In genomic region chr12:92451110-92451818, GRCm38 (mm10) we compare ENCODE assay signal across 14 mouse cellular contexts.
"Had no signal": no experiment of that assay in that cellular context is flagged by ENCODE, and none has a peak within 500 bp of the region (broad histone marks: within the 10 kb centered on the region; RNA-seq: fewer than 3 reads in every experiment).

No protein-coding gene starts in this region.

- H3K27me3 ChIP-seq: liver, embryonic 15.5 days; neural tube, embryonic 13.5 days had no signal

- H3K4me2 ChIP-seq: liver, embryonic 11.5 days; liver, embryonic 15.5 days; neural tube, embryonic 13.5 days had no signal

- ATAC-seq: lung, postnatal 0 days had no signal

- H3K9ac ChIP-seq: liver, embryonic 15.5 days; neural tube, embryonic 13.5 days had no signal

- H3K9me3 ChIP-seq: limb, embryonic 10.5 days; liver, embryonic 15.5 days; neural tube, embryonic 13.5 days had no signal

- DNase-seq: kidney, adult 18-20 months; kidney, postnatal 10 days; kidney, postnatal 4 days; lung, adult 2 months; lung, postnatal 36 days; right cerebral cortex, adult 18-20 months; right cerebral cortex, postnatal 25 days; thymus, postnatal 36 days had no signal

- H3K4me1 ChIP-seq: limb, embryonic 10.5 days; liver, embryonic 15.5 days; neural tube, embryonic 13.5 days had no signal

- H3K4me3 ChIP-seq: left cerebral cortex, adult 2 months; limb, embryonic 10.5 days; liver, embryonic 15.5 days; neural tube, embryonic 13.5 days had no signal

- H3K27ac ChIP-seq: left cerebral cortex, adult 2 months; limb, embryonic 10.5 days; liver, embryonic 15.5 days; neural tube, embryonic 13.5 days had no signal

- H3K36me3 ChIP-seq: limb, embryonic 10.5 days; liver, embryonic 15.5 days; neural tube, embryonic 13.5 days had no signal
